Mouse (Mus musculus) midbrain, embryonic 14.5 days (tissue): ENCODE measurements around the gene Zfp59. TPM values are rescaled to one million over a fixed set of nuclear protein-coding genes. Genes with fewer than 3 reads are reported as not detected.
A peak's percentile ranks its signal among the peaks of the same experiment; 100 is the strongest.
"Not testable (repeated sequence)": the region's sequence is repeated elsewhere in the genome, so short reads cannot be mapped to it uniquely, and the experiment has no call there.

Source experiments
- ATAC-seq: fragments of 200-750 bp; cut with Nextera tagmentation; 2 replicates; pipeline ENCODE4 v1.8.0; 2017; ENCODE audit warnings: moderate number of reproducible peaks, moderate library complexity; ENCODE audit not compliant: low FRiP score, low TSS enrichment
- DNase-seq: peaks from one replicate; pipeline ENCODE4 v3.0.0-alpha.2; 2015
- H3K27ac ChIP-seq: fragments of 300-500 bp; sonication (generic); replicated peaks from 2 replicates; pipeline ENCODE4 v1.5.1; 2014; ENCODE audit warnings: mild to moderate bottlenecking, low read depth, low read length, moderate library complexity
- H3K27me3 ChIP-seq: fragments of 300-500 bp; sonication (generic); 2 replicates; pipeline ENCODE4 v1.6.1; 2014; ENCODE audit warnings: low read length, control low read depth, mixed read lengths; ENCODE audit not compliant: control insufficient read depth, insufficient read depth
- H3K36me3 ChIP-seq: fragments of 300-500 bp; sonication (generic); 2 replicates; pipeline ENCODE4 v1.6.1; 2014; ENCODE audit warnings: low read length, control low read depth; ENCODE audit not compliant: control insufficient read depth, insufficient read depth
- H3K4me1 ChIP-seq: fragments of 300-500 bp; sonication (generic); 2 replicates; pipeline ENCODE4 v1.6.1; 2014; ENCODE audit warnings: mild to moderate bottlenecking, antibody characterized with exemption, low read length, control low read depth; ENCODE audit not compliant: control insufficient read depth, insufficient read depth
- H3K4me2 ChIP-seq: fragments of 300-500 bp; sonication (generic); 2 replicates; pipeline ENCODE4 v1.6.1; 2014; ENCODE audit warnings: mild to moderate bottlenecking, low read length, moderate library complexity
- H3K4me3 ChIP-seq: fragments of 300-500 bp; sonication (generic); replicated peaks from 2 replicates; pipeline ENCODE4 v1.5.1; 2014; ENCODE audit warnings: low read depth, low read length
- H3K9ac ChIP-seq: fragments of 300-500 bp; sonication (generic); replicated peaks from 2 replicates; pipeline ENCODE4 v1.6.1; 2014; ENCODE audit warnings: mild to moderate bottlenecking, low read length, moderate library complexity
- H3K9me3 ChIP-seq: fragments of 300-500 bp; sonication (generic); 2 replicates; pipeline ENCODE4 v1.6.1; 2016; ENCODE audit warnings: low read length, control low read depth, mixed read lengths; ENCODE audit not compliant: control insufficient read depth
- WGBS: fragments of 180-500 bp; shearing (Covaris S2); extraction: QIAGEN DNeasy Blood & Tissue Kit; methylation state at CpG from one replicate; pipeline ENCODE4 v1.1.7; 2014; 5-methylcytosine and 5-hydroxymethylcytosine counted together
- polyA plus RNA-seq: library from polyadenylated mRNA; unstranded; fragments of >200 nt; fragmentation: Nextera tagmentation; extraction: Ambion mirVana; gene quantifications from 2 replicates; pipeline ENCODE4 v1.2.1, GENCODE M21; 2014

Zfp59 gene
- polyA plus RNA-seq, 1 experiment from 2014 or later, result 15.2 TPM

DNA sequence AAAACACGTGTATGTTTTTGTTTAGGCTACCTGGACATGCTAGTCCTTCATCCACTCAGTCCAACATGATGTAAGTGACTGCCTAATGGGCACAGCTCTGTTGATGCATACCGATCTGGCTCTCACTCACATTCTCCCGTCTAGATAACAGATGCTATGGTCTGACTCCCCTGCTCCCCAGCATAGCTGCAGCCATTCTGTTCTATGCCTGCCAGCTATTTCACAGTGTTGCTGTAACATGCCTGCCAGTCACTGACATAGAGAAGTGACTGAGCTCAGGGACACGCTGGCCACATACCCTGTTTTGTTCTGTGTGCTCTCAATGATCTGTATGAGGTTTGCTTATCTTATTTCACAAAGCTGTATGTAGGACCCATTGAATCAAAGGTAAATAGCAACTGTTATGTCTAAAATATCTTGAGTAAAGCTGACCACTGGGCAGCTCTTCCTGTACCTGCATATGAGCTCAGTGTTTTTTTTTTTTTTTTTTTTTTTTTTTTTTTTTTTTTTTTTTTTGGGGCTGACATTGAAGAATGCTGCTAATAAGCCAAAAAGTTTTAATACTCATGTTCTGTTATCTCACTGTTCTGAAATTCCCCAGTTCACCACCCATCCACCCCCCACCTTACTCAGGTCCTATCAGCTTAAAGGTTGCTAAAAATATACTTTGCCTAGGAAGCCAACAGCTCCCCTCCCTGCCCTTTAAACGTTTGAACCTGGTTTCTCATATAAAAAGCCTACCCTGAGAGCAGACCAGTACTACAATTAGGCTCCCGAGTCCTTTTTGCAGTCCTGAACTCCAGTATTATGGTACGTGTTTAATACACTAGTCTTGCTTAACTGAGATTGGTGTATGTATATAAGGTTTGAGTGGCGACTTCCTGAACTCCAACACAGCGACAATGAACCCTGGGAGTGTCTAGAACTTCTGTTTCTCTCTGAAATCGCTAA, 21.2 kb downstream of the Zfp59 start:
- no peaks in the 10 kb centered on the region for H3K27me3 ChIP-seq
- peaks cover 11% of the 10 kb centered on the region for H3K4me1 ChIP-seq
- peak overlapping the region; percentile 47 for H3K4me3 ChIP-seq
- H3K9ac ChIP-seq, result peak overlapping the region; percentile 56; the same call in 1 of the 2 replicates
- H3K9me3 ChIP-seq, result no peaks in the 10 kb centered on the region
- H3K36me3 ChIP-seq, result peaks cover 9% of the 10 kb centered on the region; the same call in 1 of the 2 replicates
- peak overlapping the region; percentile 67 for H3K4me2 ChIP-seq
- WGBS, result 32% methylated on average over 10 of the region's 10 CpGs
- ATAC-seq (no peak), DNase-seq (no peak)
- no peak overlapping the region for H3K27ac ChIP-seq

- peak overlapping the region; percentile 47 for H3K4me3 ChIP-seq
Measured at GRCm38 (mm10) chr7:27860396-27861235, 22.2 kb downstream of the Zfp59 start.

DNA sequence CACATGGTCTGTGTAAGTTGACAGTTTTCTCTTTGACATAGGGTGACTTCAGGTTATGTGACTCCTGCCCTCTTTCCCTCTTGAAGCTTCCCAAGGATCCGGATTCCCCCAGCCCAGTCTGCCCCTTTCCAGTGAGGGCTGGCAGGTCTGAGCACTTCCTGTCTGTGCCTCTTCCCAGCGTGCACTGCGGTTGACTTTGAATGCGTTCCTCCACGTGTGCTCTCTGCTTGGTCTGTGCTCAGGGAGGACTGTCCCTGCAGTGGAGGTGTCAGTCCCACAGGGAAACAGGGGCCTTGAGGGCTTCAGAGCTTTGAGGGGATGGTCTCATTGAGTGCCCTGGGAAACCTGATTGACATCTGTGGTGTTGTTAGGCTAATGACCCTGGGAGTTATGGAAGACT, 24.2 kb downstream of the Zfp59 start:
- H3K4me2 ChIP-seq, ATAC-seq, H3K9me3 ChIP-seq, H3K9ac ChIP-seq, DNase-seq, H3K36me3 ChIP-seq, H3K4me3 ChIP-seq, H3K27ac ChIP-seq, H3K27me3 ChIP-seq: not testable (repeated sequence)
- H3K4me1 ChIP-seq, result peaks cover 11% of the 10 kb centered on the region
- WGBS, result 87% methylated on average over 5 of the region's 5 CpGs

More at GRCm38 (mm10) chr7:27860396-27861235, 22.2 kb downstream of the Zfp59 start:
- Histone ChIP-seq H3K4me2 (peak overlapping the region; percentile 67), H3K9ac (peak overlapping the region; percentile 56), H3K36me3 (peaks cover 8% of the 10 kb centered on the region; the same call in 1 of the 2 replicates), H3K4me1 (peaks cover 11% of the 10 kb centered on the region), H3K27me3 (no peaks in the 10 kb centered on the region), H3K9me3 (no peaks in the 10 kb centered on the region), H3K27ac (no peak overlapping the region; the same call in 1 of the 2 replicates)
- under 1% methylated on average over 22 of the region's 22 CpGs for WGBS
- DNase-seq (peak; percentile 75), ATAC-seq (no peak; the same call in 1 of the 2 replicates)

DNA sequence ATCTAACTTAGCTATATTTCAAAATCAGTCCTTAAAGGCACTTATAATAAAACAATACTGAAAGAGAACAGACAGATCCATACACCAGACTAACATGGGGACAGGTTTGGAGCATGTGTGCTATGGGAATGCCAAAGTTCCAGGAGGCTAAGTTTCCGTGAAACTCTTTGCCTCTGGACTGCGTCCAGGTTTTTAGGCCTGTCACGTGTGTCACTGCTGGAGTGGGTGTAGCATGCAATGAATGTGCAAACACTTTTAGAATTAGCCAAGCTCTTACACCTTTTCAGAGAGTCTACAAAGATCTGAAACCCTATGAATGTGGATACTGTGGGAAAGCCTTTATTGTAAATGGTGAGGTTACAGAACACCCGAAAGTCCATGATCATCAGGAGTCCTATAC, 43.3 kb downstream of the Zfp59 start:
- peaks cover 10% of the 10 kb centered on the region for H3K36me3 ChIP-seq
- 98% methylated on average over 4 of the region's 4 CpGs for WGBS
- H3K4me2 ChIP-seq, result no peak overlapping the region
- H3K9ac ChIP-seq, result no peak overlapping the region
- no peaks in the 10 kb centered on the region for H3K9me3 ChIP-seq
- H3K27me3 ChIP-seq, result no peaks in the 10 kb centered on the region
- DNase-seq (no peak), ATAC-seq (no peak)
- no peak overlapping the region for H3K4me3 ChIP-seq
- no peak overlapping the region for H3K27ac ChIP-seq
- H3K4me1 ChIP-seq, result no peaks in the 10 kb centered on the region

DNA sequence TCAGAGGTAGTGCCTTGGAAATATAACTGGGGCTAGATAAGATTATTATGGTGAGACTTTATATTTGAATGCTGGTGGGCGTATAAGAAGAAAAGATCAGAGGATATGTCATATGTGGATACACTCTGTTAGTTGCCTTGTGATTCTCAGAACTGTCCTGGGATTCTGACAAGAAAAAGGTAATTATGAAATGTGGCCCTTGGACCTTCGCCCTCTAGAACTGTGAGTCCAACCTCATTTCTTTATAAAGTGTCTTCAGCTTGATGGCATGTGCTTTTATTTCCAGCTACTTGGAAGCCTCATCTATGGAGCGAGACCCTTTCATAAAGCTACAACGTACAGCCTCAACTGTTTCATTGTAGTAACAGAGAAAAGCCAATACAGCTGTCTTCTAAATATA, 62.2 kb downstream of the Zfp59 start:
- 91% methylated on average over 4 of the region's 4 CpGs for WGBS
- no peaks in the 10 kb centered on the region for H3K27me3 ChIP-seq
- H3K4me3 ChIP-seq, result no peak overlapping the region
- H3K4me1 ChIP-seq, result no peaks in the 10 kb centered on the region
- no peak overlapping the region for H3K4me2 ChIP-seq
- ATAC-seq (no peak), DNase-seq (no peak)
- H3K9ac ChIP-seq, result no peak overlapping the region
- H3K27ac ChIP-seq, result no peak overlapping the region
- H3K9me3 ChIP-seq, result peaks cover 5% of the 10 kb centered on the region; the same call in 1 of the 2 replicates
- no peaks in the 10 kb centered on the region for H3K36me3 ChIP-seq

GRCm38 (mm10) chr7:27905061-27905848, 66.8 kb downstream of the Zfp59 start:
- Histone ChIP-seq H3K4me2 (no peak overlapping the region), H3K27me3 (no peaks in the 10 kb centered on the region), H3K9ac (no peak overlapping the region), H3K4me3 (no peak overlapping the region), H3K36me3 (peaks cover 12% of the 10 kb centered on the region), H3K4me1 (no peaks in the 10 kb centered on the region), H3K27ac (no peak overlapping the region), H3K9me3 (peaks cover 5% of the 10 kb centered on the region; the same call in 1 of the 2 replicates)
- ATAC-seq (no peak), DNase-seq (no peak)
- WGBS, result 82% methylated on average over 11 of the region's 11 CpGs
